Mouse (Mus musculus): ENCODE measurements at regions not wholly inside any gene's neighbourhood (a gene's known extent, or its start where the extent isn't known, plus 50 kb on each side); places are given as distances from the start of the nearest gene placed in this dataset.

- H3K9ac ChIP-seq (ENCODE audit: low read depth, low read length) = no peak overlapping the region
- no peak overlapping the region for H3K4me2 ChIP-seq (ENCODE audit: low read depth, low read length)
- H3K4me1 ChIP-seq (ENCODE audit: control insufficient read depth, insufficient read depth, low read length) = no peaks in the 10 kb centered on the region
- no peak overlapping the region for H3K27ac ChIP-seq (ENCODE audit: low read length)
- no peak overlapping the region for H3K4me3 ChIP-seq (ENCODE audit: low read length)
- no peaks in the 10 kb centered on the region for H3K36me3 ChIP-seq (ENCODE audit: control insufficient read depth, insufficient read depth, low read length)
- ATAC-seq = no peak
- no peaks in the 10 kb centered on the region for H3K27me3 ChIP-seq (replicated peaks; ENCODE audit: control insufficient read depth, insufficient read depth, low read length)
- no peaks in the 10 kb centered on the region for H3K9me3 ChIP-seq (ENCODE audit: control insufficient read depth, low read length)
- 91% methylated on average over 6 of the region's 6 CpGs for WGBS
Measured at GRCm38 (mm10) chr10:120527951-120528350, 51.7 kb upstream of the Hmga2 start.

DNA sequence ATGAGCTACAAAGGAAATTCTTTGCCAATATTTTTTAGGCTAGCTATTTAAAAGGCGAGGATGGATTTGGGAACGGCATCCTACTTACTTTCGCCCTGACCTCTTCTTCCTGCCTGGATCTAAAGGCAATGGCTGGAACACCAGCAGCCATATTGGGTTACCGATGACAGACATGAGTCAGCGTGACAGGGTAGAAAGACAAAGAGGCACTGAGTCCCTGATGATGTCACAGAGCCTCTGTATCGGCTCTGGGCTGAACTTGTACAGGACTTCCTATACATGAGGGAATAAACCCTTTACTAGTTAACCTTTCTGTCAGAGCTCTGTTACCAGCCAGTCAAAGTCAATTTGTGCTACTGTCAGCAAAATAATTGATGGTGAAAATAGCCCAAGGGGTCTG lies 50.7 kb upstream of the Hmga2 start:
- H3K4me2 ChIP-seq (ENCODE audit: low read depth, low read length) = no peak overlapping the region
- no peak overlapping the region for H3K9ac ChIP-seq (ENCODE audit: low read depth, low read length)
- H3K36me3 ChIP-seq (ENCODE audit: control insufficient read depth, insufficient read depth, low read length) = no peaks in the 10 kb centered on the region
- no peak overlapping the region for H3K4me3 ChIP-seq (ENCODE audit: low read length)
- no peaks in the 10 kb centered on the region for H3K4me1 ChIP-seq (ENCODE audit: control insufficient read depth, insufficient read depth, low read length)
- no peaks in the 10 kb centered on the region for H3K27me3 ChIP-seq (replicated peaks; ENCODE audit: control insufficient read depth, insufficient read depth, low read length)
- no peak overlapping the region for H3K27ac ChIP-seq (ENCODE audit: low read length)
- no peaks in the 10 kb centered on the region for H3K9me3 ChIP-seq (ENCODE audit: control insufficient read depth, low read length)
- 88% methylated on average over 6 of the region's 6 CpGs for WGBS
- no peak for ATAC-seq
